Mouse (Mus musculus): ENCODE data around the gene Tspan10. TPM values are rescaled to one million over a fixed set of nuclear protein-coding genes. Genes with fewer than 3 reads are reported as not detected.

Tspan10 gene
- polyA plus RNA-seq, 1 experiment from 2014 or later = not detected

- WGBS (ENCODE audit: insufficient replicate concordance) = 68% methylated on average over 7 of the region's 7 CpGs
- Histone ChIP-seq H3K27me3 (no peaks in the 10 kb centered on the region), H3K4me1 (replicated peaks) (peaks cover 54% of the 10 kb centered on the region), H3K36me3 (peaks cover 9% of the 10 kb centered on the region), H3K27ac (peak overlapping the region; percentile 74), H3K9me3 (replicated peaks) (no peaks in the 10 kb centered on the region), H3K9ac (peak overlapping the region; percentile 42; the same call in 1 of the 2 replicates), H3K4me3 (replicated peaks) (no peak overlapping the region), H3K4me2 (peak overlapping the region; percentile 47)
- peak; percentile 38 for DNase-seq
- peak; percentile 47 for ATAC-seq (ENCODE audit: low read depth)
Observed at GRCm38 (mm10) chr11:120455413-120455812, 13.0 kb downstream of the Tspan10 start.

- peak overlapping the region; percentile 79 for H3K4me3 ChIP-seq (replicated peaks)
- H3K36me3 ChIP-seq = peaks cover 28% of the 10 kb centered on the region
- H3K27me3 ChIP-seq = no peaks in the 10 kb centered on the region
- peak overlapping the region; percentile 87 for H3K9ac ChIP-seq
- DNase-seq (no peak), ATAC-seq (ENCODE audit: low read depth) (peak; percentile 46)
- H3K4me1 ChIP-seq (replicated peaks) = peaks cover 54% of the 10 kb centered on the region
- no peaks in the 10 kb centered on the region for H3K9me3 ChIP-seq (replicated peaks)
- 9% methylated on average over 14 of the region's 14 CpGs for WGBS (ENCODE audit: insufficient replicate concordance)
- H3K27ac ChIP-seq = peak overlapping the region; percentile 87
- H3K4me2 ChIP-seq = peak overlapping the region; percentile 86
Observed at GRCm38 (mm10) chr11:120457370-120457769, 14.9 kb downstream of the Tspan10 start.

- WGBS (ENCODE audit: insufficient replicate concordance) = 3% methylated on average over 62 of the region's 62 CpGs
- Histone ChIP-seq H3K27ac (peak within 1 kb of the TSS; percentile 87), H3K9me3 (replicated peaks) (no peaks in the 10 kb centered on the region), H3K27me3 (no peaks in the 10 kb centered on the region), H3K36me3 (peaks cover 35% of the 10 kb centered on the region), H3K4me2 (peak within 1 kb of the TSS; percentile 86), H3K4me3 (replicated peaks) (peak within 1 kb of the TSS; percentile 79), H3K9ac (peak within 1 kb of the TSS; percentile 87), H3K4me1 (replicated peaks) (peaks cover 54% of the 10 kb centered on the region)
- DNase-seq = peak; percentile 73
- peak; percentile 84 for ATAC-seq (ENCODE audit: low read depth)
Observed at GRCm38 (mm10) chr11:120457772-120458751, 15.6 kb downstream of the Tspan10 start, which contains the start of the genes Oxld1 and Ccdc137. TSS of gene Oxld1 (minus strand) at chr11:120458068. TSS of gene Ccdc137 (plus strand) at chr11:120458115.

- peaks cover 54% of the 10 kb centered on the region for H3K4me1 ChIP-seq (replicated peaks)
- H3K4me2 ChIP-seq = peak overlapping the region; percentile 86
- no peaks in the 10 kb centered on the region for H3K9me3 ChIP-seq (replicated peaks)
- H3K36me3 ChIP-seq = peaks cover 43% of the 10 kb centered on the region
- ATAC-seq (ENCODE audit: low read depth) = no peak
- 25% methylated on average over 6 of the region's 6 CpGs for WGBS (ENCODE audit: insufficient replicate concordance)
- H3K27ac ChIP-seq = peak overlapping the region; percentile 87
- peak overlapping the region; percentile 79 for H3K4me3 ChIP-seq (replicated peaks)
- H3K9ac ChIP-seq = peak overlapping the region; percentile 87
- DNase-seq = no peak
- no peaks in the 10 kb centered on the region for H3K27me3 ChIP-seq
Observed at GRCm38 (mm10) chr11:120458847-120459597, 16.6 kb downstream of the Tspan10 start.

GRCm38 (mm10) chr11:120463536-120463935 is 21.1 kb downstream of the Tspan10 start:
- H3K4me2 ChIP-seq = no peak overlapping the region
- peaks cover 60% of the 10 kb centered on the region for H3K36me3 ChIP-seq
- peaks cover 45% of the 10 kb centered on the region for H3K4me1 ChIP-seq (replicated peaks)
- DNase-seq = no peak
- 75% methylated on average over 2 of the region's 2 CpGs for WGBS (ENCODE audit: insufficient replicate concordance)
- H3K27ac ChIP-seq = no peak overlapping the region
- no peaks in the 10 kb centered on the region for H3K9me3 ChIP-seq (replicated peaks)
- no peak overlapping the region for H3K9ac ChIP-seq
- ATAC-seq (ENCODE audit: low read depth) = no peak
- no peak overlapping the region for H3K4me3 ChIP-seq (replicated peaks)
- H3K27me3 ChIP-seq = no peaks in the 10 kb centered on the region

GRCm38 (mm10) chr11:120464365-120464764 is 21.9 kb downstream of the Tspan10 start:
- DNase-seq = no peak
- no peak overlapping the region for H3K4me3 ChIP-seq (replicated peaks)
- 73% methylated on average over 5 of the region's 5 CpGs for WGBS (ENCODE audit: insufficient replicate concordance)
- H3K9me3 ChIP-seq (replicated peaks) = no peaks in the 10 kb centered on the region
- no peak overlapping the region for H3K4me2 ChIP-seq
- H3K36me3 ChIP-seq = peaks cover 63% of the 10 kb centered on the region
- no peaks in the 10 kb centered on the region for H3K27me3 ChIP-seq
- no peak for ATAC-seq (ENCODE audit: low read depth)
- peaks cover 45% of the 10 kb centered on the region for H3K4me1 ChIP-seq (replicated peaks)
- H3K9ac ChIP-seq = no peak overlapping the region
- peak overlapping the region; percentile 21; the same call in 1 of the 2 replicates for H3K27ac ChIP-seq

GRCm38 (mm10) chr11:120465521-120465920 is 23.1 kb downstream of the Tspan10 start:
- 83% methylated on average over 4 of the region's 4 CpGs for WGBS (ENCODE audit: insufficient replicate concordance)
- Histone ChIP-seq H3K4me3 (replicated peaks) (peak overlapping the region; percentile 80; the same call in 1 of the 2 replicates), H3K9me3 (replicated peaks) (no peaks in the 10 kb centered on the region), H3K27me3 (no peaks in the 10 kb centered on the region), H3K36me3 (peaks cover 65% of the 10 kb centered on the region), H3K4me1 (replicated peaks) (peaks cover 37% of the 10 kb centered on the region), H3K27ac (no peak overlapping the region), H3K4me2 (peak overlapping the region; percentile 90), H3K9ac (no peak overlapping the region)
- ATAC-seq (ENCODE audit: low read depth) = no peak
- no peak for DNase-seq

GRCm38 (mm10) chr11:120467051-120467735 is 24.7 kb downstream of the Tspan10 start, which contains the start of gene Arl16:
TSS of gene Arl16 (minus strand) at chr11:120467607.
- Histone ChIP-seq H3K9me3 (replicated peaks) (no peaks in the 10 kb centered on the region), H3K27ac (peak within 1 kb of the TSS; percentile 76), H3K4me2 (peak within 1 kb of the TSS; percentile 90), H3K4me1 (replicated peaks) (peaks cover 37% of the 10 kb centered on the region), H3K27me3 (no peaks in the 10 kb centered on the region), H3K4me3 (replicated peaks) (peak within 1 kb of the TSS; percentile 80), H3K9ac (peak within 1 kb of the TSS; percentile 89), H3K36me3 (peaks cover 65% of the 10 kb centered on the region)
- under 1% methylated on average over 53 of the region's 54 CpGs for WGBS (ENCODE audit: insufficient replicate concordance)
- ATAC-seq (ENCODE audit: low read depth) (peak; percentile 100), DNase-seq (peak; percentile 97)

- 1% methylated on average over 33 of the region's 33 CpGs for WGBS (ENCODE audit: insufficient replicate concordance)
- Histone ChIP-seq H3K36me3 (peaks cover 65% of the 10 kb centered on the region), H3K4me2 (peak overlapping the region; percentile 90), H3K9ac (peak overlapping the region; percentile 85), H3K27me3 (no peaks in the 10 kb centered on the region), H3K4me1 (replicated peaks) (peaks cover 37% of the 10 kb centered on the region), H3K4me3 (replicated peaks) (peak overlapping the region; percentile 80), H3K27ac (peak overlapping the region; percentile 76), H3K9me3 (replicated peaks) (no peaks in the 10 kb centered on the region)
- no peak for DNase-seq
- peak; percentile 69 for ATAC-seq (ENCODE audit: low read depth)
Observed at GRCm38 (mm10) chr11:120467736-120468092, 25.3 kb downstream of the Tspan10 start.

GRCm38 (mm10) chr11:120472052-120472451 is 29.6 kb downstream of the Tspan10 start:
- DNase-seq (no peak), ATAC-seq (ENCODE audit: low read depth) (no peak)
- Histone ChIP-seq H3K4me2 (no peak overlapping the region), H3K27ac (no peak overlapping the region), H3K27me3 (no peaks in the 10 kb centered on the region), H3K36me3 (peaks cover 78% of the 10 kb centered on the region), H3K9ac (no peak overlapping the region), H3K4me1 (replicated peaks) (peaks cover 20% of the 10 kb centered on the region), H3K4me3 (replicated peaks) (no peak overlapping the region), H3K9me3 (replicated peaks) (no peaks in the 10 kb centered on the region)
- 91% methylated on average over 6 of the region's 6 CpGs for WGBS (ENCODE audit: insufficient replicate concordance)
